Mouse (Mus musculus): ENCODE measurements around the gene Fcho1.

DNA sequence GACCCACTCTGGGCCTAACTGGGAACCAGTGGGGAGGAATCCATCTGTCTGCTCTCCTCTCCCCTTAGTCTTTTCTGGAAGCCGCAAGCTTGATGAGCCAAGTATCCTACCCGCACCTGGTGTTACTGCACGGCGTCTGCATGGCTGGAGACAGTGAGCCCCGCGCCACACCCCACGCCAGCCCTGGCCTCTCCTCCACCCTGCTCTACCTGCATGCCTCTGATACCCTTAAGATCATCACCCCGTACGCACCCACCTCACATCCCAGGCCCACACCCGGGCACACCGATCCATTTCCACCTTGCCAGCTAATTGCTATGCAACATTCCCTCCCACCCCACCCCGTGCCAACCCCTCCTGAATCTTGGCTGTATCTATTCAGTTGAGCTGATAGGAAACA lies 42.7 kb downstream of the Fcho1 start:
- TF ChIP-seq CTCF (IDR thresholded peaks at IDR 0.05; ENCODE audit: control insufficient read depth, insufficient read depth, low read length) (no peak), POLR2A (IDR thresholded peaks at IDR 0.05; ENCODE audit: borderline replicate concordance, control insufficient read depth, low read depth, low read length) (no peak)
